Mouse (Mus musculus) erythroblast, embryonic 14.5 days (primary cell): Measurements from ENCODE around the gene Zfp37.

Experiments
- GATA1 ChIP-seq: IDR thresholded peaks from 2 replicates; pipeline ENCODE4 v1.6.1; 2012; ENCODE audit warnings: low read length, inconsistent platforms, mixed read lengths
- TAL1 ChIP-seq: IDR thresholded peaks from 3 replicates; pipeline ENCODE4 v1.6.1; 2012; ENCODE audit warnings: low read length, inconsistent platforms, mixed read lengths

- TF ChIP-seq GATA1 (no peak), TAL1 (no peak)
These were observed 20.2 kb upstream of the Zfp37 start for GRCm38 (mm10) chr4:62250896-62251544.
